Mouse (Mus musculus): ENCODE measurements around the gene Slc22a20.

Gene Slc22a20

DNA sequence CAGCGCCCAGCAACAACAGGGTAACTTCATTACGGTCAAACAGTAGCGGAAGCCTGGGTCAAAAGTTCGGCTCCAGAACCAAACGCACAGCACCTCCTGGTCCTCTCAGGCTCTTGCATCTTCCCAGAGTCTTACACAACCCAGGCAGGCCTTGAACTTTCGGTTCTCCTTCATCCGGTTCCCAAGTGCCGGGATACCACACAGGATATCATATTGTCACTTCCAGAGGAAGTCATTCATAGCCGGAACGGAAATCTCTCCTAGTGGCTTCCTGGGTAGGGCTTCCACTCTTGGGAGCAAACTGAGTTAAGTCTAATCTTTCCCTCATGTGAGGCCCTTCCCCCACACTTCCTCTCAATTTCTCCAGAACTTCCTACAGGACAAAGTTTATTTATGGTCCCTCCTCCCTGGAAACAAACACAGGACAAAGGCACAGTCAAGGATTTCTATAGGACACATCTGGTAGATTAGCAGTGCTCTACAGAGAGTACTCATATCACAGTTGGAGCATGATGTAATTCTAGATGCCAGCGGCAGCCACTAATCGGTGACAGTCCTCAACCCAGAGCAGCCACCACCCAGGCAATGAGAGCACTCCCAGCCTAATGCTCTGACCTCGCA is 33.8 kb downstream of the Slc22a20 start:
- peak; percentile 67 for DNase-seq (ENCODE audit: low read depth, low spot score)

DNA sequence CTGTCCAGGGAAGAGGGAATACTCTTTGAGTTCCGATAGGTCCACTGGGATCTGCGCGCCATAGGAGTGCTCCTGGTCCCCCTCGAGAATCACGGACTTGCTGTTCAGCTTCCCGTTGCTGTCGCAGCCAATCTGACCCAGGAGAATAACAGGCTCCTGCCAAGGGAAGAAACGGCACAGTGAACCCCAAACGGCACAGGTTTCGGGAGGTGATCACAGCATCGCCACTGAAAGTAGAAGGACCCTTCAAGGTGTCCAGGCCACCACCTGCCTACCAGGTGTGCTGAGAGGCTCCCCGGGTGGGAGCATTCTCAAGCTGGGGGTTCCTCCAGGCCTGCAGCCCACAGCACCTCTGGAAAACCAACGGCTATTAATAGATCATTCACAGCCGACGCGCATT is 34.3 kb downstream of the Slc22a20 start:
- DNase-seq (ENCODE audit: low read depth, low spot score), result no peak

DNA sequence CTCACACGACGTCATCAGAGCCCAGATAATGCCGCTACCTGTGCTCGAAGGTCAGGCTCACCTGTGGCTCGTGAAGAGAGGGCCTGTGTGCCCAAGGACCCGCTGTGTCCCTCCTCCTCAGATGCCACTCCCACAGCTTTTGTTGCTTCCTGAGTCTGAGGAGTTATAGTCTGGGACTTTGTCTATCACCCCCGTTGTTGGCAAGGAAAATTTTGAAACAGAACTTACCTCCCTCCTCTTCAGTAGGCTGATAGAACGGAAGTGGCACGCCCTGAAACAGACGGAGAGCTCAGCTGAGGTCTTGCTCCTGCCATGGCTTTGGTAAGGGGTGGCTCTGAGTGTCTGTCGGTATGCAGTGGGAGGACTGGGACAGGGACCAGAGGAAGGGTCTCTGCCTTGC is 35.7 kb downstream of the Slc22a20 start:
- no peak for DNase-seq (ENCODE audit: low read depth, low spot score)

DNA sequence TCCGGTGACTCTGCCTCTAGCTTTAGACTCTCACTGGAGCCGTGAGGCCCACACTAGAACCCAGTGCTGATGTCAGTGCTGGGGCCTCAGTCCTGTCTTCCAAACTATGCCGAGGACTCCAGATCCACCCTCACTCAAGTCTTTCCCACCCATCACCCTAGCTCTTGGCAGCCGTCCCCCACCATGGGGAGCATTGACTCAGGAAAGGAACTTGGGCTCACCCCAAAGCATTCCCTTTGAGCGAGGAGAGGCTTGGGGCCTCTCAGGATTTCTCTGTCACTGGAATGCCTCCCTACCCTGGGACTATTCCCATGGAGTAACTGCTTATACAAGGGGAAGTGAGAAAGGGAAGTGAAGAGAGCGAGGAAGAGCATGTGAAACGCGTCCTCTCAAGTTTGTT is 40.1 kb downstream of the Slc22a20 start:
- DNase-seq (ENCODE audit: low read depth, low spot score), result no peak

DNA sequence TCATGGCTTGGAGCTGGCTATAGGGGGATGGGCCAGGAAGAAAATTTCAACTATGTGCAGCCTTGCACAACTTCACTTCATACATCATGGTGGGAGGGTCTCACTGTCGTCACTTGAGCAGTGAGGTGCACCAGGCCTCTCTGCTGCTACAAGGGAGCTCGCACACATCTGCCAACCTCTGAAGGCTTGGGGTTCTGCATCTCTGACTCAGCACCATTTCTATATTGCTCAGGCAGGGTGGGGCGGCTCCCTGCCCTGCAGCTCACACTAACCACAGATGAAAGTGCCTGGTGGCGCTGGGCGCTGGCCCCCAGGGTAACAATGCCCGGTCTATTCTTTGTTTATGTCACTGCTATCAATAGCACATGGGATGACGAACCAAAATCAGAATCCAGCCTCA is 40.9 kb downstream of the Slc22a20 start:
- DNase-seq (ENCODE audit: low read depth, low spot score), result no peak

DNA sequence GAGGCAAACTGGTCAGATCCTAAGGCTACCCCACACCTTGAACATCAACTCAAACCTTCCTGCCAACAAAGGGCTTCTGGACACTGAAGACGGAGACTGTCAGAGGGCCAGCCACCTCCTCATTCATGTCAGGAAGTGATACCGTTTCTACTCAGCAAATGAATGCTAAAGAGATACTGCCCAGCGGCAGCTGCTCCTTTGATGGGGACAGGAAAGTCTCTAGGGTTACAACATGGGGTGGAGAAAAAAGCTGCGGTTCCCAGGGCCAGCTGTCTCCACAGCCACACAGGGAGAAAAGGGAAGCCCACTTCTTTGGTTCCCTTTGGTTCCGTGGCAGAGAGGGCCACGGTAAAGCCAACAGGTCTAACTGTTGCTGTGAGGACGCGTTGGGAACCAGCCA is 41.8 kb downstream of the Slc22a20 start:
- no peak for DNase-seq (ENCODE audit: low read depth, low spot score)

DNA sequence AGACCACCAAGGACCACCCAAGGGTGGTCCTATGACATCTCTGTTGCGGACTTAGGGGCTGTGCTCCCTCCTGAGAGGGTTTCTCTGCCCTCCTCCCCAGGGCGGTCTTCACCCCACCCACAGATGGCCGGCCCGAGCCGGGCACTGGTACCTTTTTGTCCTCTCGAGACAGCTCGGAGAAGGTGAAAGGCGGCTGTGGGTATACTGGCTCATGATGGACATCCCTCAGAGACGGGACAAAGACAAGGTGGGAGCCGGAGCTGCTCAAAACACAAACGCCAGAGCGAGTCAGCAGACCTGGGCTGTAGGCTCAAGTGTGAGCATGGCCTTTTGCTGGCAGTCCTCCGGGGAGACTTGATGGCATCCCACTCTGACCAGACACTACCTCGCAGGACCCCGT is 42.5 kb downstream of the Slc22a20 start:
- DNase-seq (ENCODE audit: low read depth, low spot score), result no peak

DNA sequence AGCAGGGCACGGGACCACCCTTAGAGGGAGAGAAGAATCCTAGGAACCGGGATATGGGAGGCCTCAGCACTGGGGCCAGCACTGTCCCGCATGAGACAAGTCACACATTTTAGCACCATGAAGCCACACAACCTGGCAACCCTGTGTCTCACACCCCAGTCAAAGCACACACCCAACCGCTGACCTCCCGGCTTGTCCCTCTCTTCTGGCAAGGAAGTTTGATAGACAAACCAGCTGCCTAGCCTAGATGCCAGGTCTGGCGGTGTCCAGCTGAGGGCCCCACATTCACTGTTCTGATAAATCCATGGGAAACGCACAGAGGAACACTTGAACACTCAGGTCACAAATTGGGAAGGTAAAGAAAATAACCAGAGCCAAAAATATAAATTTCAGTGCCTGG is 43.4 kb downstream of the Slc22a20 start:
- DNase-seq (ENCODE audit: low read depth, low spot score), result no peak

DNA sequence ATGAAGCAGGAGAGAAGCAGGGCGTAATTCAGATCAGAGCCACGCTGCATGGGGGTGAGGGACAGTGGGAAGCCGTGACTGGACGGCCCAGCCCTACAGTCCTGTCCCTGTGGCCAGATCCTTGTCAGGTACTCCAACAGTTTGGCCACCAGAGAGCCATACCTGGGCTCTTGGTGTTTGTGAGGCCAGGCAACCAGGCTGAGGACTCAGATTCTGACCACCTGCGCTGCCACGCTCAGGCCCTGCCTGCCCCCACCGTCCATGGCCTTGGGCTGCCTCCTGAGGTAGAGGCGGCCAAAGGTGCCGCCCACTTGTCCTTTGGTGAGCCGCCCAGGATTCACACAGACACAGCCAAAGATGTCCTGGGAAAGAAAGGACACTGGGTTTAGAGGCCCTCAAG is 45.3 kb downstream of the Slc22a20 start:
- no peak for DNase-seq (ENCODE audit: low read depth, low spot score)

DNA sequence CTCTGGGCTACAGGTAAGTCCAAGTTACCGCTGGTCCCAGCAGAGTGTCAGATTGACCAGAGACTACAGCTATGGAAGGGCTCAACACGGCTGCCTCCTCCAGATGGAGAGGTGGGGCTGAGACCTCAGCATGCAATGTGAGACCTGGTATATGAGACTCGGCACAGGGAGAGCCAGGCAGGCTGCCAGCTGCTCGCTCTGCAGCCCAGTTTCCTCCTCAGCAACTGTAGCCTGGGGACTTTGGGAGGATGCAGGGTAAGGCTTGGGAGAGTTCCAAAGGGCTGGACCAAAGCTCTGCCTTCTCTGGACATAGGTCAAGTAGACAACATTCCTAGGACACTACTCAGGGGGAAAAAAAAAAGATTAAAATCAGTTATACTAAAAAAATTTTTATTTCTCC is 45.8 kb downstream of the Slc22a20 start:
- DNase-seq (ENCODE audit: low read depth, low spot score), result peak; percentile 97

DNA sequence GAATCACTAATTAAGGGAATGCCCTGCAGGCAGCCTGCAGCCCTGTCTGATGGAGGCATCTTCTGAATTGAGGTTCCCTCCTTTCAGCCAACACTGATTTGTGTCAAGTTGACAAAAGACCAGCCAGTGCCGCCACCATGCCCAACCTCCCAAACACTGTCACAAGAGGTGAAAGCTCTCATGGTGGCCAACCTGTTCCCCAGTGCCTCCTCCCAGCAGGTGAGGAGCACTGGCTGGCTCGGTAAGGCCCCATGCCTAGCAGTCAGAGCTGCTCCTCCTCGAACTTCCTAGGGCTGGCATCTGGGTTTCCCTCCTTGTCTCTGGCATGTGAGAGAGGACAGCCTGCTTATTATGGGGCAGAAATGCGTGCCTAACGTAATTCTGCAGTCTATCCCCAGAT is 46.2 kb downstream of the Slc22a20 start:
- DNase-seq (ENCODE audit: low read depth, low spot score), result no peak

DNA sequence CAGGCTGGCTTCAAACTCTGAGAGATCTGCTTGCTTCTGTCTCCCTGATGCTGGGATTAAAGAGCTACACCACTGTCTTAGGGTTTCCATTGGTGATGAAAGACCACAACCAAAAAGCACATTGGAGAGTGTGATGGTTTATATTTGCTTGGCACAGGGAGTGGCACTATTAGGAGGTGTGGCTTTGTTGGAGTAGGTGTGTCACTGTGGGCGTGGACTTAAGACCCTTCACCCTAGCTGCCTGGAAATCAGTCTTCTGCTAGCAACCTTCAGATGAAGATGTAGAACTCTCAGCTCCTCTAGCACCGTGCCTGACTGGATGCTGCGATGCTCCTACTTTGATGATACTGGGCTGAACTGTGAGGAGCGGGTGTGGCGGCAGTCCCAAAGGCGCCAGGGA is 47.4 kb downstream of the Slc22a20 start:
- no peak for DNase-seq (ENCODE audit: low read depth, low spot score)

DNA sequence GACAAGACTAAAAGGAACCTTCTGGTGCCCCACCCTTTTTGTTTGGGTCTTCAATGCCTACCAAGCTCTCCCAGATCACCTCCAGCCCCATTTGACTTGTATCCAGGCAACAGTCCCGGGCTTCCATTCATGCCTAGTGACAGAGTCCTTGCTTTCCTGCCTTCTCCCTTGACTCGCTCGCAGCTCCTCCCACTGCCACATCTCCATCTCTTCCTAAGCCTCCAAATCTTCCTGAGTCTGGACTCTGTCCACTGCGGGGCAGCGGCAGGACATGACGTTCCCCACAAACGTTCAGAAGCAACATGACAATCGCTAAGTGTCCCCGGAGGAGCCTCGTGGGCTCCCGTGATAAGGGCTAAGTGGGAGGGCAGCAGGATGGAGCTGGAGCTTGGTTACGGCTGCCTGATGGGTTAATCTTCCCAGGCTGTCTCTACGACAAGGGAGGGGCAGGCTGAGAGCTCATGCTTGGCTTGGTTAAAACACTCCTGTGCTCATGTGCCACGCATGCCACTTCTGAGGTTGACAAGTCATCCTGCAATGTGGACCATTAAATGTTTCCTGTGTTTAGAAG is 48.0 kb downstream of the Slc22a20 start:
- no peak for DNase-seq (ENCODE audit: low read depth, low spot score)

DNA sequence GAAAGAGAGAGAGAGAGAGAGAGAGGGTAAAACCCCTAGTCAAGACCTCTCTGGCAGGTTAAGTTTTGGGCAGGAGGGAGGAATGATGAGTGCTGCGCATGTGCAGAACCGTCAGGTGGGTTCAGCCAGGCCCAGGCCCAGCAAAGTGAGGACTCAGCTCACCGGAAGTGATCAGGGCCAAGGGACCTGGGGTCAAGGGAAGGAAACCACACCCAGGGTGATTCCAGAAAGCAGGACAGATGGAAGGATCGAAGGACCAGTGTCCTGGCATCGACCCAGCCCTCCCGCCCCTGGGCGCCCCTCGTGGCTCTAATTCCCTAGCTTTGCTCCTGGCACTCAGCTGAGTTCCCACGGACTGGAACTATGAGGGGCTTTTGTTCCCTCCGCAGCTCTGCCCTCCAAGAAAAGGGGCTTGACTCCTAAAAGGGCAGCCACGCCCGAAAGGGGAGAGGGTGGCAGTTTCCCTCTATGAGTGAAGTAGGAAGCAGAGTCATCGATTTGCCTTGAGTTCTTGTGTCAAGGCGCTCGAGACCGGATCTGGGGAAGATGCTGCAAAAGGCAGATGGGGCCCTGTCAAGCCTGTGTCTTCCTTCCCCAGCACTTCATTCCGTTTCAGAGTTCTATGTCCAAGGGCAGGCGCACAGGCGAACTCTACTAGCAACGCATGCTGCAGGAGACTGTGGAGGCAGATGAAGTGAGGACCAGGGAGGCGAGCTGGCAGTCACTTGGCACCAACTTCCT is 48.7 kb downstream of the Slc22a20 start:
- no peak for DNase-seq (ENCODE audit: low read depth, low spot score)

DNA sequence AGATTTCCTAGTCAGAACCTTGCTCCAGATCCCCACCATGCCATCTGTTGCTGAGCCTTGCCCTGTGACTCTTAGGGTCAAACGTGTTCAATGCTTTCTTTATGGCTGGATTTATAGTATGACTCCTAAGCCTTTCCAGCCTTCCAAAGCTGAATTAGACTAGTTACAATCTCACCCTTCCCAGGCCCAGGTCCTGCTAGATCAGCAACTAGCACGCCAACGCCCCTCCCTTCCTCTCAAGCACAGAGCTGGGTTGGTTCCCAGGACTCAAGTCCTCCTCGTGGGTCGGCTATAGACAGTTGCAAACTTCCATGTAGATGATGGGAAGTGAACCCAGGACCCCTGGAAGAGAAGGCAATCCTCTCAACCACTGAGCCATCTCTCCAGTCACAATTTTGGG is 50.3 kb downstream of the Slc22a20 start:
- no peak for DNase-seq (ENCODE audit: low read depth, low spot score)

DNA sequence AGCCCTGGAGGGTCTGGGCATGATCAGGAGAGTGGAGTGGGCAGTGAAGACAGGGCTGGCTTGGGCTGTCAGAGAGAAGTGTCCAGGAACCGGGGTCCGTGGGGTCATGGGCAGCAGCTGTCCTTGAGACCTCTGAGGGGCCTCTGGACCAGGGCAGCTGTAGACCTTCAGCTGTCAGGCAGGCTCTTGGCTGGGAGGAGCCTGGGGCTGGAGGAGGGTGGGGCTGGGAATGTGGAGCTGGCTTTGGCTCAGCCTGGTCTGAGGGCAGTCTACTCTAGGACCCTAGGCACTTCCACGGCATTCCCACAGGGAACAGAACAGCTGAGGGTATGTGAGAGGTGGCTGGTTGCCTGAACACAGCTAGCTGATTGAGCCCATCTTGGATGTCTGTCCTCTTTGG is 50.7 kb downstream of the Slc22a20 start:
- DNase-seq (ENCODE audit: low read depth, low spot score), result no peak

DNA sequence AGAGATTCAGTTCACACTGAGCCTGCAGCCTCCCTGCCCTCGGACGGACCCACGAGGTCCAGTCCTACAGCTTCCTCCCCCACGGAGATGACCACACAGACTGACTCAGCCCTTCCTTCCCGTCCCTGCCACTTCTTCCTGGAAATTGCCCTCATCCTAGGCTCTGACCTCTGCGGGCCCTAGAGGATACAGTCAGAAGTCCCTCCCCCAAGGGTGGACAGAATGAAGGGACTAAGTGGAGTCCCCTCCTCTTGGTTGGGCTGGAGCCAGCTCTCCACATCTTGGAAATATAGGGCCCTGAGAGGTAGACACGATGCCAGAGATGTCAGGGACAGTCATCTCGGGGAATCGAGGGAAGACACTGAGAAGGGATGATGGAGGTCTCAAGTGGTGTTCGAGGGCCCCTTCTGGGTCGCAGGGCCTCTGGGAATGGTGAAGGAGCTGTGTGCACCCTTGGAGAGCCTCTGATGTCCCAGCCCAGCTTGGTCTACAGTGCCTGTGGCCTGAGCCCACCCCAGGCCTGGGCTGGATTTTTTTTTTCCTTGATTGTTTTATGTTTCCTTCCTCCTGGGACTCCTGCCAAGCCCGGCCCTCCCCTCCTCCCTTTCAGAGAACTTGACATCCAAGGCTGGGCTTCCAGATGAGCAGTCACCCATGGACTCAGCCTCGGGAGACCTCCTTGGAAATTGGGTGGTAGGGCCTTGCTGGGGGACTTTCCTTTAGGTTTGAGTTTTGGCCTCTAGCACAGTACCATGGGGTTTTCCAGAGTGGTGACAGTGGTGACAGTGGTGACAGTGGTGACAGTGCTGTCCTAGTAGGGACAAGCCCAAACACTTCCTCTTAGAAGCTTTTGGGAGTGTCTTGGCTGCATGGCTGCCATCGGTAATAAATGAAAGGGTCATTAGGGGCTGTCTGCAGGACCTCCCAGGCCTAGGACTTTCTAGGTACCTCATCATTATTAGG is 56.0 kb downstream of the Slc22a20 start:
- DNase-seq (ENCODE audit: low read depth, low spot score), result no peak

DNA sequence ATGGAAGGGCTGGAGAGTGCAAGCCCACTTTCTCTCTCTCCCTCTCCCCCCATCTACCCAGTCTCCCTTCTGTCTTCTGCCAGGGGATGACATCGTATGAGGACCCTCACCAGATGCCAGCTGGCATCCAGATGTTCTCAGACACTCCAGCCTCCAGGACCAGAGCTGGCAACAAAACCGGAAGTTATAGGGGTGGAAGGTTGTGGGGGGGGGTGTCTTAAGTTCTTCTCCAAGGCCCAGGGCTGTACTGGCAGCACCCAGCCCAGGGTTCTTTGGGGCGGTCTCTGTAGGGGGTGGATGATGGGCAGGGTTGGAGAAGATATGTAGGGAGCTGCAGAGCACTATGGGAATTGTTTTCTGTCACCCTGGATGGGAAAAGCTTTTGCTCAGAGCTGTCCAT is 57.4 kb downstream of the Slc22a20 start:
- DNase-seq (ENCODE audit: low read depth, low spot score), result no peak

DNA sequence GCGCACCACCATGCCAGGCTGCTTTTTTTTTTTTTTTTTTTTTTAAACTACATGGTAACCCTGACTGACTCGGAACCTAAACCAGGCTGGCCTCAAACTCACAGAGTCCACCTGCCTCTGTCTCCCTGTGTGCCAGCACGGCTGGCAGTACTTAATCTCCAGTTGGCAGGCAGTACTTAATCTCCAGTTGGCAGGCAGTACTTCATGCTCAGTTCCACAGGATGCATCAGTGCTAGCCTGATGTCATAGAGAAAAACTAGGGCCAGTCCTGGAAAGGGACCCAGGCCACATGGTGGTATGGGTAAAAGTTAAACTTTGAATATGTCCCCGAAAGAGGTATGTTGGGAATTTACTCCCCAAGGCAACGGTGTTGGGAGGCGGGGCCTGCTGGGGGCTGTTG is 57.8 kb downstream of the Slc22a20 start:
- DNase-seq (ENCODE audit: low read depth, low spot score), result peak; percentile 76

DNA sequence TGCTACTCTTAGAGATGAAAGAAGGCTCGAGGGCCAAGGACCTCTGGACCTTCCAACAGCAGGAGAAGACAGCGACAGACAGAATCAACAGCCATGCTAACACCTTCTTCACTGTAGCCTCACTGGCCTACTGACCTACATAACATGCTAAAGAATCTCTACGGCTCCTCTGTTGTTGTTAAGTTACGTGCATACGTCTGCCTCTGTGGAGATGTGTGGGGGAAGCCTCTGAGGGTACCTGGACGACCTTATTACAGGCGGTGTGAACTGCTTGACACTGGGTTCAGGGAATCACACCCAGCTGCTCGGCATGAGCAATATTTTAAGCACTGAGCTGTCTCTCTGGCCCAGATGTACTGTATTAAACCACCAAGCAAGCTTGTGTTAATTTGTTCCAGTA is 58.4 kb downstream of the Slc22a20 start:
- DNase-seq (ENCODE audit: low read depth, low spot score), result no peak

DNA sequence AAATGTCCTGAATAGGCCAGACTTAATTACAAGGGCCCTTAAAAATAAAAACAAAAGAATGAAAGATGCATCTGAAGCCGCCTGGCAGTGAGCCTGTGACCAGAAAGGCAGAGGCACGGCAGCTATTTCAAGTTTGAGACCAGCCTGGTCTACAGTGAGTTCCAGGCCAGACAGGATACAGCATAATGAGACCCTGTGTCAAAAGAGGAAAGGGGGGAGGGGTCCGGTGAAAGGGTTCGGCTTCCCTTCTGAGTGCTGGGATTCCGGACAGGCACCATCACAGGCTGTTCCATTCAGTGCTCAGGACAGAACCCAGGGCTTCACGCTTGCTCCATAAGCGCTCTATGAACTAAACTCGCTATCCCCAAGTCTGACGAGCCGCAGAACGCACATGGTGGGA is 58.9 kb downstream of the Slc22a20 start:
- no peak for DNase-seq (ENCODE audit: low read depth, low spot score)

DNA sequence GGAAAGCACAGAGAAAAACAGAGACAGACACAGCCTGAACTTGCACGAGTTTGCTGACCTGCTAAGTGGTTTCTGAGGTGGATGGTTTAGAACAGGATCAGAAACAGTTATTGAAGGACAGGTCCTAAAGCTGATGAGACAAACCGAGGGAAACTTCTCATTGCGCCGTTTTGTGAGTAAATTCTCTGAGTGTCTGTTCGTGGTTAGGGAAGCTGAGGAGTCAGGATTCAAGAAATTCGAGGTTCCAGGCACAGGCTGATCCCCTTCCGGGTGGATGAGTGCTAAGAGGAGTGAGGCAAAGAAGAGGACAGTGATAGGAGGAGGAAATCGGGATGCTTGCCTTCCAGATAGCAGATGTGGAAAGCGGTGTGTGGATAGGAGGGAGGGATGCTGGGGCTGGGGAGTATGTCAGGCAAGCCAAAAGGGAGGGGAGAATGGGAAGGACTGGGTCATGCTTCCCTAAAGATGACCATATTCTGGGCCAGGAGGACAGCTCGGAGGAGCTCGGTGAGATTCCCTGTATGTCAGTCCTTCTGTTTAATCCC is 60.6 kb downstream of the Slc22a20 start:
- no peak for DNase-seq (ENCODE audit: low read depth, low spot score)

Measured in skeletal muscle tissue, adult 2 months (tissue).